ENCODE assay signal across 8 mouse cellular contexts in the genomic region with DNA sequence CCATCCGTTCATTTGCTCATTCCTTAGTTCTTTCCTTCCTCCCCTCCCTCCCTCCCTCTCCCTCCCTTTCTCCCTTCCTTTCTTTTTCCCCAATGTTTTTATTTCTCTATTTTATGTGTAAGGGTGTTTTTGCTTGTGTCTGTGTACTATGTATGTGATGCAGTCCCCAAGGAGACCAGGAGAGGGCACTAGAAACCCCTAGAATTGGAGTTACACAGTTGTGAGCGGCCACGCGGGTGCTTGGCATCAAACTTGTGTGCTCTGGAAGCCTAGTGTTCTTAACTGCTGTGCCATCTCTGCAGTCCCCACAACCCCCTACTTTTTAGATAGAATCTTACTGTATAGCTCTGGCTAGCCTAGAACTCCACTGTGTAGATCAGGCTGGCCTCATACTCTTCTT. TPM values are rescaled to one million over a fixed set of nuclear protein-coding genes. Genes with fewer than 3 reads are reported as not detected.
A peak's percentile ranks its signal among the peaks of the same experiment; 100 is the strongest.
DNase-seq lines count a peak whose midpoint lies in the region; ATAC-seq and TF ChIP-seq lines count a peak whose summit lies in the region.
"Had no signal": no experiment of that assay in that cellular context is flagged by ENCODE, and none has a peak within 500 bp of the region (broad histone marks: within the 10 kb centered on the region; RNA-seq: fewer than 3 reads in every experiment).

No protein-coding gene starts in this region.

- no peaks in the 10 kb centered on the region for H3K4me1 ChIP-seq in MEL (ENCODE audit: control insufficient read depth in 1 of 2, insufficient read depth in 2 of 2, low read length in 2 of 2)
- no peaks in the 10 kb centered on the region for H3K4me1 ChIP-seq in neural tube, embryonic 11.5 days (ENCODE audit: control insufficient read depth, insufficient read depth, low read length)

- ATAC-seq in neural tube, embryonic 11.5 days (ENCODE audit: insufficient read depth, low FRiP score, low TSS enrichment): no peak

- H3K79me2 ChIP-seq in MEL (ENCODE audit: control insufficient read depth, insufficient read depth, low read length, poor library complexity): no peaks in the 10 kb centered on the region

- DNase-seq in left cerebral cortex, adult 2 months (ENCODE audit: extremely low spot score in 1 of 2, low spot score in 2 of 2): no peak
- DNase-seq in left cerebral cortex, adult 11 months (ENCODE audit: low spot score): no peak
- DNase-seq in MEL (ENCODE audit: low read depth, low spot score): peak; percentile 21
- peak; percentile 42 for DNase-seq in c-Kit-positive CD71-positive TER-119-positive erythroid progenitor cells, embryonic 14.5 days (ENCODE audit: low spot score)
- DNase-seq in neural tube, embryonic 11.5 days (ENCODE audit: low spot score): peak; percentile 29
- DNase-seq in ovary, postnatal 36 days (ENCODE audit: low spot score): no peak
- DNase-seq in right cerebral cortex, postnatal 25 days: no peak

- no peak overlapping the region for H3K4me2 ChIP-seq in neural tube, embryonic 11.5 days (ENCODE audit: low read depth)

- H3K9me3 ChIP-seq in MEL (replicated peaks; ENCODE audit: insufficient read depth, low read length): no peaks in the 10 kb centered on the region
- H3K9me3 ChIP-seq in neural tube, embryonic 11.5 days (ENCODE audit: control insufficient read depth, low read length): no peaks in the 10 kb centered on the region

- H3K4me3 ChIP-seq in left cerebral cortex, adult 2 months: no peak overlapping the region
- H3K4me3 ChIP-seq in MEL (ENCODE audit: control insufficient read depth in 1 of 2, insufficient read depth in 1 of 2, low read depth in 2 of 2, low read length in 2 of 2): no peak overlapping the region
- H3K4me3 ChIP-seq in neural tube, embryonic 11.5 days (ENCODE audit: low read depth, low read length): no peak overlapping the region

- TF ChIP-seq RAD21 in MEL (IDR thresholded peaks at IDR 0.05; ENCODE audit: low read depth, low read length): peak; percentile 33

- TF ChIP-seq EP300 in MEL (IDR thresholded peaks at IDR 0.05; ENCODE audit: low read depth in 1 of 2, low read length in 2 of 2): no peak

- H3K27me3 ChIP-seq in MEL (ENCODE audit: control insufficient read depth in 1 of 2, insufficient read depth in 2 of 2, low read length in 2 of 2): no peaks in the 10 kb centered on the region
- H3K27me3 ChIP-seq in neural tube, embryonic 11.5 days (ENCODE audit: control insufficient read depth, insufficient read depth, low read length): no peaks in the 10 kb centered on the region

- peak; percentile 32 for TF ChIP-seq CTCF in left cerebral cortex, adult 2 months (IDR thresholded peaks at IDR 0.05)
- peak in 2 of 3 experiments; percentile 14 to 41; a peak in 4 of 6 replicates for TF ChIP-seq CTCF in MEL (IDR thresholded peaks at IDR 0.05 in 2 of 3, conservative IDR thresholded peaks at IDR 0.05 in 1 of 3; ENCODE audit: control insufficient read depth in 1 of 3, insufficient read depth in 1 of 3, low read depth in 2 of 3, low read length in 3 of 3, poor library complexity in 1 of 3, severe bottlenecking in 1 of 3)

- WGBS in neural tube, embryonic 11.5 days: 64% methylated on average over 4 of the region's 4 CpGs

- intact Hi-C loops in left cerebral cortex, adult 2 months (cut with DNase I): no loop called here

- no peaks in the 10 kb centered on the region for H3K36me3 ChIP-seq in MEL (ENCODE audit: control insufficient read depth in 1 of 2, insufficient read depth in 2 of 2, low read length in 2 of 2)
- H3K36me3 ChIP-seq in neural tube, embryonic 11.5 days (ENCODE audit: control insufficient read depth, insufficient read depth, low read length): no peaks in the 10 kb centered on the region

- no peak overlapping the region for H3K27ac ChIP-seq in left cerebral cortex, adult 2 months
- H3K27ac ChIP-seq in MEL (ENCODE audit: control insufficient read depth, low read depth, low read length): no peak overlapping the region
- no peak overlapping the region for H3K27ac ChIP-seq in neural tube, embryonic 11.5 days (ENCODE audit: low read depth, low read length)
- H3K27ac ChIP-seq: macrophage had no signal

- H3K9ac ChIP-seq in MEL (ENCODE audit: control insufficient read depth, low read depth, low read length, poor library complexity, severe bottlenecking): no peak overlapping the region
- no peak overlapping the region for H3K9ac ChIP-seq in neural tube, embryonic 11.5 days (ENCODE audit: low read length)

- no peak for TF ChIP-seq POLR2A in MEL (IDR thresholded peaks at IDR 0.05; ENCODE audit: control insufficient read depth in 1 of 2, insufficient read depth in 1 of 2, low read depth in 1 of 2, low read length in 2 of 2, poor library complexity in 1 of 2)

TF ChIP-seq in MEL, 35 proteins besides CTCF, POLR2A, EP300 and RAD21:
- TF ChIP-seq MYC (IDR thresholded peaks at IDR 0.05; ENCODE audit: low read depth, low read length): no peak
- peak; percentile 42 for TF ChIP-seq SMC3 (IDR thresholded peaks at IDR 0.05; ENCODE audit: low read depth, low read length)
- TF ChIP-seq MAZ (IDR thresholded peaks at IDR 0.05; ENCODE audit: low read depth, low read length): no peak
- no peak for TF ChIP-seq MAX (IDR thresholded peaks at IDR 0.05; ENCODE audit: low read length)
- TF ChIP-seq HCFC1 (IDR thresholded peaks at IDR 0.05; ENCODE audit: low read depth, low read length): no peak
- no peak for TF ChIP-seq MAFK (IDR thresholded peaks at IDR 0.05; ENCODE audit: borderline replicate concordance, low read depth, low read length)
TF ChIP-seq in MEL: peak in this region for 1.

RNA-seq across cellular contexts. Expression of gene Bcas2, which starts 52.3 kb away (rescaled TPM):
- 10 to 100 TPM; 68.5 to 68.9 TPM for total RNA-seq in left cerebral cortex, adult 2 months (2021)
- total RNA-seq in MEL (2012; rRNA removed): 115 and 117 TPM in 2 replicates
- 100 to 1,000 TPM in 1 of 2 experiments, not detected in 1; 166 TPM for polyA plus RNA-seq in MEL (2012; ENCODE audit: insufficient read depth in 1 of 2, insufficient read length in 2 of 2, low read depth in 1 of 2, low replicate concordance in 2 of 2, missing spikeins in 1 of 2)
- 210 and 233 TPM in 2 replicates for polyA plus RNA-seq in neural tube, embryonic 11.5 days (2014; fragmentation: Nextera tagmentation; extraction: Ambion mirVana)

RNA-seq across cellular contexts. Expression of gene Trim33, which starts 55.3 kb away (rescaled TPM):
- total RNA-seq in left cerebral cortex, adult 2 months (2021): 10 to 100 TPM; 56.5 to 56.7 TPM
- 20.2 and 21.0 TPM in 2 replicates for total RNA-seq in MEL (2012; rRNA removed)
- polyA plus RNA-seq in MEL (2012; ENCODE audit: insufficient read depth in 1 of 2, insufficient read length in 2 of 2, low read depth in 1 of 2, low replicate concordance in 2 of 2, missing spikeins in 1 of 2): 10 to 100 TPM in 1 of 2 experiments, not detected in 1; 30.4 TPM
- polyA plus RNA-seq in neural tube, embryonic 11.5 days (2014; fragmentation: Nextera tagmentation; extraction: Ambion mirVana): 23.0 and 25.9 TPM in 2 replicates

Comparison
In these comparisons a context has a peak if more than half of its experiments do, and no peak if none do; other contexts are left out.
1. DNase-seq: peak in MEL (single experiment), c-Kit-positive CD71-positive TER-119-positive erythroid progenitor cells, embryonic 14.5 days (single experiment) and neural tube, embryonic 11.5 days (single experiment); none in left cerebral cortex, adult 2 months (0 of 2), left cerebral cortex, adult 11 months (single experiment), ovary, postnatal 36 days (single experiment) and right cerebral cortex, postnatal 25 days (single experiment).